Mouse (Mus musculus): ENCODE measurements at regions not wholly inside any gene's neighbourhood (a gene's known extent, or its start where the extent isn't known, plus 50 kb on each side); places are given as distances from the start of the nearest gene placed in this dataset.

DNA sequence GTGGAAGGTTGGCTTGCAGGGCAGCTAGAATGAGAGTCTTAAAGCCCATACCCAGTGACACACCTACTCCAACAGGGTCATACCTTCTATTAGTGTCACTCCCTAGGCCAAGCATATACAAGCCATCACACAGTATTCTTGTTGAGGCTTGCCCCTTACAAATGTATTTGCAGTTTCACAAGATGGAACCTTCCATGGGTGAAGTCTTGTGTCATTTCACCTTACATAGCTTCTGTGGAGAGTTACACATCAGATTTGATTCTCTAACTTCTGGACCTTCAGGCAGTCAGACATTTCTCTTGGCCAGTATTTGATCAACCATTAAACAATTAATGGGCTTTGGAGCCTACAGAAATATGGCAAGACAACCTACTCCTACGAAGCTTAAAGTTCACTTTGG lies 210.6 kb upstream of the Tbl1xr1 start:
- TF ChIP-seq CTCF (IDR thresholded peaks at IDR 0.05) = no peak
- TF ChIP-seq EP300 (IDR thresholded peaks at IDR 0.05) = no peak
